Mouse (Mus musculus): Measurements from ENCODE around the gene Fam169b. TPM values are rescaled to one million over a fixed set of nuclear protein-coding genes. Genes with fewer than 3 reads are reported as not detected.
A peak's percentile ranks its signal among the peaks of the same experiment; 100 is the strongest.

Fam169b gene
- total and polyA plus RNA-seq, 2 experiments: 21.8 to 25.8 TPM

DNA sequence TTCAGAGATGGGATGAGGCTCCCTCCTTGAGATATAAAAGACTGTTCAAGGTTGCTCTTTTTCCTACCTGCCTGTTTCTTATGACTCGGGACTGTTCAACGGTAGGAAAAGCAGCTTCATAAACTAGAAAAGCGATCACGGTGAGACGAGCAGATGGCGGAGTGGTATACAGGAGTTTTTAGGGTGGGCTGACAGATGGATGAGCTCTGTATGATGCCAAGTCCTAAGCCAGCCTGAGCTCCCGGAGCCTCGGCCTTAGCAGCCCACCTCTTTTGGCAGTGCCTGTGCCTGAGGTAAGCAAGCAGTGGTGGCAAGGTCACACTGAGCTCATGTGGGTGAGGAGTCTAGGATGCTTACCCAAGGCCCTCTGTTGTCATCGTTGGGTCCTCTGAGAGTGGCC is 42.8 kb upstream of the Fam169b start:
- H3K79me2 ChIP-seq (ENCODE audit: control insufficient read depth, insufficient read depth, low read length): no peaks in the 10 kb centered on the region
- no peak overlapping the region for H3K27ac ChIP-seq (replicated peaks; ENCODE audit: insufficient read depth, low read depth, low read length)
- 92% methylated on average over 9 of the region's 9 CpGs for WGBS
- TF ChIP-seq CTCF (IDR thresholded peaks at IDR 0.05; ENCODE audit: low read depth, low read length): no peak
- TF ChIP-seq POLR2A (IDR thresholded peaks at IDR 0.05; ENCODE audit: extremely low read depth, insufficient read depth, low read length): no peak
- DNase-seq (ENCODE audit: extremely low read depth, low read depth, low spot score): no peak
- H3K4me3 ChIP-seq (ENCODE audit: insufficient read depth, low read depth, low read length): no peak overlapping the region
- no peaks in the 10 kb centered on the region for H3K27me3 ChIP-seq (ENCODE audit: control insufficient read depth, insufficient read depth, low read length)
- H3K9ac ChIP-seq (ENCODE audit: low read depth, low read length): no peak overlapping the region
- no peaks in the 10 kb centered on the region for H3K36me3 ChIP-seq (ENCODE audit: control insufficient read depth, insufficient read depth, low read length)
- 0 out of 2 replicates have a peak, but pooled peaks cover 1% of the 10 kb centered on the region for H3K4me1 ChIP-seq (ENCODE audit: control insufficient read depth, insufficient read depth, low read length)

DNA sequence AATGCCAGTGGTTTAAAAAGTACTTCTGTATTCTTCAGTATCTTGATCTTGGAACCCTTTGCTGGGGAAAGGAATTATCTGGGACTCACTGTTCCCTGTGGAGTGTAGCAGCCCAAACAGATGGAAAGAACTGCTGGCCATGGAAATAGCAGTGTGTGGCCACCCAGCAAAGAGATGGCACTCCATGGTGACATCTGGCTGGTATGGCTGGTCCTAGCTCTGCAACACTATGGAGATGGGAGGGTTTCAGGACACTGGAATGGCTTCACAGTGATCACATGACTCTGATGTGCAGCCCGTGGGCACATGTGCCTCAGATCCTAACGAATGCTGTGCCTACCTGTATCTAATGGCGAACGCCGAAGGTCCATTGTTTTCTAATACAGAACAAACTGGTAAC is 41.1 kb upstream of the Fam169b start:
- no peak overlapping the region for H3K27ac ChIP-seq (replicated peaks; ENCODE audit: insufficient read depth, low read depth, low read length)
- 0 out of 2 replicates have a peak, but pooled peaks cover 1% of the 10 kb centered on the region for H3K4me1 ChIP-seq (ENCODE audit: control insufficient read depth, insufficient read depth, low read length)
- H3K27me3 ChIP-seq (ENCODE audit: control insufficient read depth, insufficient read depth, low read length): no peaks in the 10 kb centered on the region
- WGBS: 90% methylated on average over 5 of the region's 5 CpGs
- no peaks in the 10 kb centered on the region for H3K36me3 ChIP-seq (ENCODE audit: control insufficient read depth, insufficient read depth, low read length)
- DNase-seq (ENCODE audit: extremely low read depth, low read depth, low spot score): no peak
- no peak overlapping the region for H3K9ac ChIP-seq (ENCODE audit: low read depth, low read length)
- H3K79me2 ChIP-seq (ENCODE audit: control insufficient read depth, insufficient read depth, low read length): no peaks in the 10 kb centered on the region
- no peak for TF ChIP-seq POLR2A (IDR thresholded peaks at IDR 0.05; ENCODE audit: extremely low read depth, insufficient read depth, low read length)
- no peak for TF ChIP-seq CTCF (IDR thresholded peaks at IDR 0.05; ENCODE audit: low read depth, low read length)
- no peak overlapping the region for H3K4me3 ChIP-seq (ENCODE audit: insufficient read depth, low read depth, low read length)

DNA sequence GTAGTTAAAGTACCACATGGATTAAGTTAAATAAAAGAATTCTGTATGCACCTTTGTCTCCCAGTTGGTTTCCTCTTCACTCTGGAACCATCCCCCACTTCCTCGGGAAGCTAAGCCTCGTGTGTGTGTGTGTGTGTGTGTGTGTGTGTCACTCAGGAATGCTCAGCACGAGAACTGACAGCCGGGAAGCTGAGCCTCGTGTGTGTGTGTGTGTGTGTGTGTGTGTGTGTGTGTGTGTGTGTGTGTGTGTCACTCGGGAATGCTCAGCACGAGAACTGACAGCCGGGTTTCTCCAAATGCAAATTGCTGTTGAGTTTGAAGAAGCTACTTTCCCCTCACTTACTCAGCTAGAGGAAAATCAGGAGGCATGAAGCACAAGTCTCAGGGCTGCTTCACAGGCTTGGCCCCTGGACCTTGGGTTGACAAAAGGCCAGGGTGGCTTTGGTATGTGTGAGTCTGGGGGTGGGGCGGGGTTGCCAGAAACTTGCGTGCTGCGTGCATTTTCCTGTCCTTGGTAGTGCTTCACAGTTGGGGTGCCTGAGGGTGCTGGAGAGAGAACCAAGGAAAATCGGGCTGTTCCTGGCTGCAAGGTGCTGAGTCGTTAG is 39.9 kb upstream of the Fam169b start:
- Histone ChIP-seq H3K36me3 (ENCODE audit: control insufficient read depth, insufficient read depth, low read length) (no peaks in the 10 kb centered on the region), H3K27me3 (ENCODE audit: control insufficient read depth, insufficient read depth, low read length) (no peaks in the 10 kb centered on the region), H3K79me2 (ENCODE audit: control insufficient read depth, insufficient read depth, low read length) (no peaks in the 10 kb centered on the region), H3K4me1 (ENCODE audit: control insufficient read depth, insufficient read depth, low read length) (0 out of 2 replicates have a peak, but pooled peaks cover 1% of the 10 kb centered on the region), H3K9ac (ENCODE audit: low read depth, low read length) (no peak overlapping the region), H3K27ac (replicated peaks; ENCODE audit: insufficient read depth, low read depth, low read length) (no peak overlapping the region), H3K4me3 (ENCODE audit: insufficient read depth, low read depth, low read length) (no peak overlapping the region)
- 27% methylated on average over 13 of the region's 13 CpGs for WGBS
- TF ChIP-seq POLR2A (IDR thresholded peaks at IDR 0.05; ENCODE audit: extremely low read depth, insufficient read depth, low read length) (no peak), CTCF (IDR thresholded peaks at IDR 0.05; ENCODE audit: low read depth, low read length) (no peak)
- no peak for DNase-seq (ENCODE audit: extremely low read depth, low read depth, low spot score)

DNA sequence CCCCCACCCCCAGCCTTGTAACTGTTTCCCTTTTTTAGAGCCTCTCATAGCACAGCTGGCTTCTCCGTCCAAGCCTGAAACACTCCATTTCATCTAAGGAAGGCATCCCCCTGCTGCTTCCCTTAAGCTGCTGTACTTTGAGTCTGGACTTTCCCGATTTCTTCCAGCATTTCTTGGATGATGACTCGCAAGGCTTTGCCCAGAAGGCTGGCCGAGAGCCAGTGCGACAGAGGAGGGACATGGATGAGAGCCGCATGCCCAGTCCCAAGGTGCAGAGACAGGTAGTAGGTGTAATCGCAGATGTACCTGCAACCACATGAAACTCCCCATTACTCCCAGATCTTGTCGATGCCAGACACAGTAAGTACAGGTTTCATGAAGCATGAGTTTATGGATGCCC is 36.8 kb upstream of the Fam169b start:
- no peak for DNase-seq (ENCODE audit: extremely low read depth, low read depth, low spot score)
- Histone ChIP-seq H3K27me3 (ENCODE audit: control insufficient read depth, insufficient read depth, low read length) (no peaks in the 10 kb centered on the region), H3K79me2 (ENCODE audit: control insufficient read depth, insufficient read depth, low read length) (no peaks in the 10 kb centered on the region), H3K4me3 (ENCODE audit: insufficient read depth, low read depth, low read length) (no peak overlapping the region), H3K36me3 (ENCODE audit: control insufficient read depth, insufficient read depth, low read length) (no peaks in the 10 kb centered on the region), H3K4me1 (ENCODE audit: control insufficient read depth, insufficient read depth, low read length) (0 out of 2 replicates have a peak, but pooled peaks cover 1% of the 10 kb centered on the region), H3K9ac (ENCODE audit: low read depth, low read length) (no peak overlapping the region), H3K27ac (replicated peaks; ENCODE audit: insufficient read depth, low read depth, low read length) (no peak overlapping the region)
- TF ChIP-seq POLR2A (IDR thresholded peaks at IDR 0.05; ENCODE audit: extremely low read depth, insufficient read depth, low read length) (no peak), CTCF (IDR thresholded peaks at IDR 0.05; ENCODE audit: low read depth, low read length) (no peak)
- 95% methylated on average over 8 of the region's 8 CpGs for WGBS

DNA sequence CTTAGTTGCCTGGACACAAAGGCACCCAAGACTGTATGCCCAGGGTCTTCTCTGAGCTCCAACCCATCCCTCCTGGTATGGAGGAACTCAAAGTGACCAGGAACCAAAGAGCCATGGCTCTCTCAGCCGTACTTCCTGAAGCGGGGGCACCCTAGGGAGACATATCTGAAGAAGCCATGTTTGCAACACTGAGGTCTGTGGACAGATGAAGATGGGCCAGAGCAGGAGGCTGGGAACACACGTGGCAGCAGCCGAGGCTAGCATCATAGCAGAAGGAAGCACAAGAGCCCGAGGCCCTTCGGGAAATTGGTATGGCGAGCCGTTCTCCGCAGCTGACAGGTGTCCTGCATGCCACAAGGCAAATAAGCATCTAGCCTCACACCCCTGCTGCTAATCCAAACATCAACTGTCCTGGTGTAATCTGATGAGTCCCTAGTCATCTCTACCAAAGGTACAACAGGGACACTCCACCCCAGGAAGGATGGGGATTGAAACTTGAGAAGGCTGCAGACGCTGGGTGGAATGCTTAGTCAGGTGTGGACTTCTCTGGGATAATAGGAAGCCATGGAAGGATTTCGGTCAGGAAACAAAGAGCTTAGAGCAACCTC is 34.3 kb upstream of the Fam169b start:
- Histone ChIP-seq H3K9ac (ENCODE audit: low read depth, low read length) (no peak overlapping the region), H3K27me3 (ENCODE audit: control insufficient read depth, insufficient read depth, low read length) (no peaks in the 10 kb centered on the region), H3K4me1 (ENCODE audit: control insufficient read depth, insufficient read depth, low read length) (no peaks in the 10 kb centered on the region), H3K4me3 (ENCODE audit: insufficient read depth, low read depth, low read length) (no peak overlapping the region), H3K36me3 (ENCODE audit: control insufficient read depth, insufficient read depth, low read length) (no peaks in the 10 kb centered on the region), H3K27ac (replicated peaks; ENCODE audit: insufficient read depth, low read depth, low read length) (no peak overlapping the region), H3K79me2 (ENCODE audit: control insufficient read depth, insufficient read depth, low read length) (no peaks in the 10 kb centered on the region)
- 71% methylated on average over 11 of the region's 11 CpGs for WGBS
- DNase-seq (ENCODE audit: extremely low read depth, low read depth, low spot score): no peak
- no peak for TF ChIP-seq POLR2A (IDR thresholded peaks at IDR 0.05; ENCODE audit: extremely low read depth, insufficient read depth, low read length)
- TF ChIP-seq CTCF (IDR thresholded peaks at IDR 0.05; ENCODE audit: low read depth, low read length): no peak

DNA sequence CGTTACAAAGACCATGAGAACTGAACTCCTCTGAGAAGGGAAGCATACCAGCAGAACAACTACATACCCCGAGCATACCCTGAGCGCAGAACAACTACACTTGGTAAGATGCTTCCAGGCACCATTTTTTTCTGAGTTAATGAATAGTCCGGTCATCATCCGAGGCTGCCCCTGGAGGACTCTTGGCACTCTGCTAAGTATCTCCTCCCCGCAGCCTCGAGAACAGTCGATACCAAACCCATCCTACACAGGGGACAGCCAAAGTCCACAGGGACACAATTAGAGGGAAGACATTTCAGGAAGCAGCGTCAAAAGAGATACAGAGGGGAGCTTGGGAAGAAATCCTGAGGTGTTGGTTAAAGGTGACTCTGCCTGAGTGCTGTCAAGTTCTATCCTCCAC is 32.4 kb upstream of the Fam169b start:
- no peaks in the 10 kb centered on the region for H3K4me1 ChIP-seq (ENCODE audit: control insufficient read depth, insufficient read depth, low read length)
- no peaks in the 10 kb centered on the region for H3K79me2 ChIP-seq (ENCODE audit: control insufficient read depth, insufficient read depth, low read length)
- H3K36me3 ChIP-seq (ENCODE audit: control insufficient read depth, insufficient read depth, low read length): no peaks in the 10 kb centered on the region
- no peak overlapping the region for H3K4me3 ChIP-seq (ENCODE audit: insufficient read depth, low read depth, low read length)
- H3K27me3 ChIP-seq (ENCODE audit: control insufficient read depth, insufficient read depth, low read length): no peaks in the 10 kb centered on the region
- H3K9ac ChIP-seq (ENCODE audit: low read depth, low read length): no peak overlapping the region
- 72% methylated on average over 9 of the region's 9 CpGs for WGBS
- no peak overlapping the region for H3K27ac ChIP-seq (replicated peaks; ENCODE audit: insufficient read depth, low read depth, low read length)
- TF ChIP-seq POLR2A (IDR thresholded peaks at IDR 0.05; ENCODE audit: extremely low read depth, insufficient read depth, low read length) (no peak), CTCF (IDR thresholded peaks at IDR 0.05; ENCODE audit: low read depth, low read length) (no peak)
- peak; percentile 30 for DNase-seq (ENCODE audit: extremely low read depth, low read depth, low spot score)

Measured in liver, adult 2 months (tissue).